Mouse (Mus musculus) left cerebral cortex, postnatal 25 days (tissue): Measurements from ENCODE around the gene Tlr2. TPM values are rescaled to one million over a fixed set of nuclear protein-coding genes. Genes with fewer than 3 reads are reported as not detected.
A peak's percentile ranks its signal among the peaks of the same experiment; 100 is the strongest.

ENCODE experiments used
- DNase-seq, 2 experiments: peaks; one replicate each; pipeline ENCODE4 v3.0.0; 2022; ENCODE audit warnings: low spot score in 2 of 2, mixed read lengths in 1 of 2
- intact Hi-C: fragments of 180-260 bp; cut with DNase I; formaldehyde crosslinking; loops from one replicate; pipeline ENCODE4 v1.15.1; 2025
- total RNA-seq, 2 experiments: library from RNA; stranded (reverse); gene quantifications; 2 replicates each; pipeline ENCODE4 v1.2.3; 2021

The Tlr2 gene
- total RNA-seq, 2 experiments from 2014 or later, result 0.80 to 0.87 TPM

- no peak for DNase-seq
- intact Hi-C loops, result no loop called here
These were observed 2.1 kb downstream of the Tlr2 start for GRCm38 (mm10) chr3:83839477-83839876.

GRCm38 (mm10) chr3:83836685-83837084 is 4.9 kb downstream of the Tlr2 start:
- intact Hi-C loops, result no loop called here
- DNase-seq, result no peak

- intact Hi-C loops, result no loop called here
- DNase-seq, result no peak
These were observed 13.4 kb downstream of the Tlr2 start for GRCm38 (mm10) chr3:83828145-83828611.

- no peak for DNase-seq
- intact Hi-C loops, result no loop called here
These were observed 13.9 kb downstream of the Tlr2 start for GRCm38 (mm10) chr3:83827684-83828083.

- intact Hi-C loops, result no loop called here
- DNase-seq, result no peak
These were observed 17.8 kb downstream of the Tlr2 start for GRCm38 (mm10) chr3:83823774-83824173.

GRCm38 (mm10) chr3:83816372-83816925 is 25.1 kb downstream of the Tlr2 start:
- intact Hi-C loops, result no loop called here
- no peak for DNase-seq

- intact Hi-C loops, result no loop called here
- DNase-seq, result peak in 1 of 2 experiments; percentile 24
These were observed 28.7 kb downstream of the Tlr2 start for GRCm38 (mm10) chr3:83812863-83813262.

GRCm38 (mm10) chr3:83811987-83812386 is 29.6 kb downstream of the Tlr2 start:
- intact Hi-C loops, result no loop called here
- DNase-seq, result no peak

GRCm38 (mm10) chr3:83808483-83808882 is 33.1 kb downstream of the Tlr2 start:
- intact Hi-C loops, result no loop called here
- DNase-seq, result no peak

GRCm38 (mm10) chr3:83801649-83802155 is 39.9 kb downstream of the Tlr2 start:
- DNase-seq, result no peak
- intact Hi-C loops, result no loop called here

- intact Hi-C loops, result loop anchor here (2.0 kb wide), 1 partner anchor 99 kb away; no protein-coding TSS in a partner anchor
- DNase-seq, result no peak
These were observed 42.1 kb downstream of the Tlr2 start for GRCm38 (mm10) chr3:83799486-83799885.

- peak; percentile 30 to 58 for DNase-seq
- intact Hi-C loops, result loop anchor here (2.0 kb wide), 1 partner anchor 101 kb away; no protein-coding TSS in a partner anchor
These were observed 43.7 kb downstream of the Tlr2 start for GRCm38 (mm10) chr3:83797828-83798227.

GRCm38 (mm10) chr3:83797098-83797497 is 44.5 kb downstream of the Tlr2 start:
- peak in 1 of 2 experiments; percentile 64 for DNase-seq
- intact Hi-C loops, result no loop called here

GRCm38 (mm10) chr3:83791444-83791843 is 50.1 kb downstream of the Tlr2 start:
- DNase-seq, result no peak
- intact Hi-C loops, result no loop called here

GRCm38 (mm10) chr3:83789651-83790451 is 51.7 kb downstream of the Tlr2 start:
- DNase-seq, result no peak
- intact Hi-C loops, result no loop called here

- intact Hi-C loops, result no loop called here
These were observed 53.7 kb downstream of the Tlr2 start for GRCm38 (mm10) chr3:83787776-83788305.

GRCm38 (mm10) chr3:83787086-83787485 is 54.5 kb downstream of the Tlr2 start:
- no peak for DNase-seq
- intact Hi-C loops, result no loop called here

More at GRCm38 (mm10) chr3:83787776-83788305, 53.7 kb downstream of the Tlr2 start:
- no peak for DNase-seq
